Mouse (Mus musculus): ENCODE results near the gene Slc2a8. TPM values are rescaled to one million over a fixed set of nuclear protein-coding genes. Genes with fewer than 3 reads are reported as not detected.
A peak's percentile ranks its signal among the peaks of the same experiment; 100 is the strongest.

The Slc2a8 gene
- polyA plus RNA-seq, 1 experiment from 2014 or later = 50.2 TPM

GRCm38 (mm10) chr2:32968024-32968614, 13.8 kb downstream of the Slc2a8 start:
- Histone ChIP-seq H3K4me1 (replicated peaks; ENCODE audit: control insufficient read depth, insufficient read depth, low read length) (peaks cover 8% of the 10 kb centered on the region; the same call in 1 of the 2 replicates), H3K4me3 (ENCODE audit: low read depth, low read length) (no peak overlapping the region), H3K27me3 (replicated peaks; ENCODE audit: control insufficient read depth, insufficient read depth, low read length) (no peaks in the 10 kb centered on the region), H3K27ac (ENCODE audit: low read depth, low read length) (no peak overlapping the region), H3K9me3 (ENCODE audit: control insufficient read depth) (no peaks in the 10 kb centered on the region), H3K9ac (ENCODE audit: low read depth, low read length) (no peak overlapping the region), H3K4me2 (replicated peaks; ENCODE audit: low read depth) (no peak overlapping the region), H3K36me3 (ENCODE audit: control insufficient read depth, insufficient read depth) (peaks cover 19% of the 10 kb centered on the region)
- no peak for ATAC-seq
- TF ChIP-seq CTCF (IDR thresholded peaks at IDR 0.05; ENCODE audit: low read depth) = no peak
- WGBS = 85% methylated on average over 9 of the region's 9 CpGs

GRCm38 (mm10) chr2:32966689-32967631, 14.9 kb downstream of the Slc2a8 start:
- peak; percentile 85 for TF ChIP-seq CTCF (IDR thresholded peaks at IDR 0.05; ENCODE audit: low read depth)
- H3K27ac ChIP-seq (ENCODE audit: low read depth, low read length) = peak overlapping the region; percentile 97

GRCm38 (mm10) chr2:32966184-32966688, 15.6 kb downstream of the Slc2a8 start:
- peaks cover 20% of the 10 kb centered on the region for H3K36me3 ChIP-seq (ENCODE audit: control insufficient read depth, insufficient read depth)
- H3K9ac ChIP-seq (ENCODE audit: low read depth, low read length) = peak overlapping the region; percentile 78
- H3K4me3 ChIP-seq (ENCODE audit: low read depth, low read length) = peak overlapping the region; percentile 51
- 8% methylated on average over 13 of the region's 13 CpGs for WGBS
- H3K27me3 ChIP-seq (replicated peaks; ENCODE audit: control insufficient read depth, insufficient read depth, low read length) = no peaks in the 10 kb centered on the region
- peak; percentile 10; the same call in 1 of the 2 replicates for ATAC-seq
- H3K4me2 ChIP-seq (replicated peaks; ENCODE audit: low read depth) = peak overlapping the region; percentile 94
- no peaks in the 10 kb centered on the region for H3K9me3 ChIP-seq (ENCODE audit: control insufficient read depth)
- peak overlapping the region; percentile 97 for H3K27ac ChIP-seq (ENCODE audit: low read depth, low read length)
- no peak for TF ChIP-seq CTCF (IDR thresholded peaks at IDR 0.05; ENCODE audit: low read depth)
- peaks cover 8% of the 10 kb centered on the region for H3K4me1 ChIP-seq (replicated peaks; ENCODE audit: control insufficient read depth, insufficient read depth, low read length)

More at GRCm38 (mm10) chr2:32966689-32967631, 14.9 kb downstream of the Slc2a8 start:
- H3K36me3 ChIP-seq (ENCODE audit: control insufficient read depth, insufficient read depth) = peaks cover 20% of the 10 kb centered on the region
- H3K4me1 ChIP-seq (replicated peaks; ENCODE audit: control insufficient read depth, insufficient read depth, low read length) = peaks cover 8% of the 10 kb centered on the region; the same call in 1 of the 2 replicates
- WGBS = under 1% methylated on average over 55 of the region's 55 CpGs
- H3K27me3 ChIP-seq (replicated peaks; ENCODE audit: control insufficient read depth, insufficient read depth, low read length) = no peaks in the 10 kb centered on the region
- H3K4me2 ChIP-seq (replicated peaks; ENCODE audit: low read depth) = peak overlapping the region; percentile 94
- peak; percentile 85 for ATAC-seq
- peak overlapping the region; percentile 78 for H3K9ac ChIP-seq (ENCODE audit: low read depth, low read length)
- H3K9me3 ChIP-seq (ENCODE audit: control insufficient read depth) = no peaks in the 10 kb centered on the region
- H3K4me3 ChIP-seq (ENCODE audit: low read depth, low read length) = peak overlapping the region; percentile 51

- Histone ChIP-seq H3K4me1 (replicated peaks; ENCODE audit: control insufficient read depth, insufficient read depth, low read length) (peaks cover 13% of the 10 kb centered on the region), H3K36me3 (ENCODE audit: control insufficient read depth, insufficient read depth) (peaks cover 20% of the 10 kb centered on the region), H3K4me3 (ENCODE audit: low read depth, low read length) (no peak overlapping the region), H3K9ac (ENCODE audit: low read depth, low read length) (0 out of 2 replicates have a peak overlapping the region, but pooled peaks have one; percentile 78), H3K9me3 (ENCODE audit: control insufficient read depth) (no peaks in the 10 kb centered on the region), H3K27me3 (replicated peaks; ENCODE audit: control insufficient read depth, insufficient read depth, low read length) (no peaks in the 10 kb centered on the region), H3K27ac (ENCODE audit: low read depth, low read length) (0 out of 2 replicates have a peak overlapping the region, but pooled peaks have one; percentile 97), H3K4me2 (replicated peaks; ENCODE audit: low read depth) (peak overlapping the region; percentile 94)
- TF ChIP-seq CTCF (IDR thresholded peaks at IDR 0.05; ENCODE audit: low read depth) = no peak
- no peak for ATAC-seq
- WGBS = 12% methylated on average over 7 of the region's 7 CpGs
Measured at GRCm38 (mm10) chr2:32965511-32966183, 16.2 kb downstream of the Slc2a8 start.

GRCm38 (mm10) chr2:32964659-32965457, 17.0 kb downstream of the Slc2a8 start:
- 33% methylated on average over 10 of the region's 10 CpGs for WGBS
- Histone ChIP-seq H3K4me2 (replicated peaks; ENCODE audit: low read depth) (no peak overlapping the region), H3K4me1 (replicated peaks; ENCODE audit: control insufficient read depth, insufficient read depth, low read length) (peaks cover 14% of the 10 kb centered on the region)

More at GRCm38 (mm10) chr2:32964659-32965457, 17.0 kb downstream of the Slc2a8 start:
- ATAC-seq = no peak
- H3K9me3 ChIP-seq (ENCODE audit: control insufficient read depth) = no peaks in the 10 kb centered on the region
- H3K36me3 ChIP-seq (ENCODE audit: control insufficient read depth, insufficient read depth) = peaks cover 20% of the 10 kb centered on the region
- H3K4me3 ChIP-seq (ENCODE audit: low read depth, low read length) = no peak overlapping the region
- TF ChIP-seq CTCF (IDR thresholded peaks at IDR 0.05; ENCODE audit: low read depth) = no peak
- no peaks in the 10 kb centered on the region for H3K27me3 ChIP-seq (replicated peaks; ENCODE audit: control insufficient read depth, insufficient read depth, low read length)
- H3K27ac ChIP-seq (ENCODE audit: low read depth, low read length) = no peak overlapping the region; the same call in 1 of the 2 replicates
- H3K9ac ChIP-seq (ENCODE audit: low read depth, low read length) = no peak overlapping the region
